Mouse (Mus musculus) thymus, postnatal 25 days (tissue): Measurements from ENCODE around the gene Pole.

Source experiments
- DNase-seq: peaks from one replicate; pipeline ENCODE4 v3.0.0; 2022

Gene Pole

DNA sequence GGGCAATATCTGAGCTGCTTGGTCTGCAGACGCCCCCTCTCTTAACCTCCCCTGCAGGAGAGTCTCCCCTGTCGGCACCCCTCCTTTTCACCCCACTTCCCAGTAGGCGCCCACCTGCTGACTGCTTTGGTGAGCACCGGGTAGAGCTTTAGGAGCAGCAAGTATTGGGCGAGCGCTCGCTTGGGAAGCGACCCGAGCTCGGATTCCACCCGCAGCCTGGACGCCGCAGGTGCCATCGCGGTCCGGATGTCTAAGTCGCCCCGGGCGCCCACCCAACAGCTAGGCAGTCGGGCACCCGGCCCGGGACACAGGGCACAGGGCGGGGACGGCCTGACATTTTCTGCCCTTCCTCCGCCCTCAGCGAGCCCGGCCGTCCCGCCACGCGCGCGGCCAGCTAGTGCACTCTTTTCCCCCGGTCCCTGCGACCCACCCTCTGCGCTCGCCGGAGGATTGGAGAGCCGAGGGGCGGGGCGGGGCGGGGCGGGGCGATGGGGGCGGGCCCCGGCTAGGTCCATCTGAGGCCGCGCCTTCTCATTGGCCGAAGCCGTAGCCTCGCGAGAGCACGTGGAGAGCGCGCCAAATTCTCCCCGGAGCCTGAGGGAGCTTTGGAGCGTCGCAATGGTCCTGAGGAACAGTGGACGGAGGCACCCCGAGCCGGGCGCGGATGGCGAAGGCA is at the start of gene Pole, which contains the start of gene Pxmp2:
TSS of gene Pole (plus strand) at position 537 of the 676 bp plus-strand sequence.
TSS of gene Pxmp2 (minus strand) at position 417 of the 676 bp plus-strand sequence.
- DNase-seq, result peak; percentile 85

DNA sequence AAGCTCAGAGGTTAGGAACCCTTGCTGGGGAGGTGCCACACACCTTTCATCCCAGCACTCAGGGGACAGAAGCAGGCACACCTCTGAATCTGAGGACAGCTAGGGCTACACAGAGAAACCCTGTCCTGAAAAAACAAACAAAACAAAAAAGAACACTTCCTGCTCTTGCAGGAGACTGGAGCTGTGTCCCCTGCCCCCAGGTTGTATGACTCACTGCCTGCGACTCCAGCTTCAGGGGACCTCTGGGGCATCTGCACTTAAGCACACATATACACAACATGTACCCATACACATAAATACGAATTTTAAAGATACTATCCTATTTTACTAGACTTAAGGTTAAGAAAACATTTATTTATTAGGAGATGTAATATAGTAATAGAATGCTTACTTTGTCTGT is 42.0 kb upstream of the Pole start:
- DNase-seq, result no peak

DNA sequence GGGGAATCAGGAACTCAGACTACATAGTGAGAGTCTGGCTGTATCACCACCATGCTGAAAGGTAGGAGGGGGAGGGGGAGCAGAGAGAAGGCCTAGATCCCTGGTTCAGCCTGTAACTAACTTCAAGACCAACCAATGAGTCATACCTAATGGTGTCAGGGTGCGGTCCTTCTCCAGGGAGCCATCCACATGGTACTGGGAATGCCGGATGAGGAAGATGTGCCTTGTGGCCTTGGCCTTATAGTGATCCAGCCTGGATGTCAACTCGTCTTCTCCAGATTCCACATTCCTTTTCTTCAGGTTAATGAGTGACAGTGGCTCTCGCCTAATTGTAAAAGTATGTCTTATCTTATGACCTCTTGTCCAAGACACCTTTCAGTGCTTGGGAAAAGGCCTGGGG is 19.2 kb upstream of the Pole start:
- no peak for DNase-seq

DNA sequence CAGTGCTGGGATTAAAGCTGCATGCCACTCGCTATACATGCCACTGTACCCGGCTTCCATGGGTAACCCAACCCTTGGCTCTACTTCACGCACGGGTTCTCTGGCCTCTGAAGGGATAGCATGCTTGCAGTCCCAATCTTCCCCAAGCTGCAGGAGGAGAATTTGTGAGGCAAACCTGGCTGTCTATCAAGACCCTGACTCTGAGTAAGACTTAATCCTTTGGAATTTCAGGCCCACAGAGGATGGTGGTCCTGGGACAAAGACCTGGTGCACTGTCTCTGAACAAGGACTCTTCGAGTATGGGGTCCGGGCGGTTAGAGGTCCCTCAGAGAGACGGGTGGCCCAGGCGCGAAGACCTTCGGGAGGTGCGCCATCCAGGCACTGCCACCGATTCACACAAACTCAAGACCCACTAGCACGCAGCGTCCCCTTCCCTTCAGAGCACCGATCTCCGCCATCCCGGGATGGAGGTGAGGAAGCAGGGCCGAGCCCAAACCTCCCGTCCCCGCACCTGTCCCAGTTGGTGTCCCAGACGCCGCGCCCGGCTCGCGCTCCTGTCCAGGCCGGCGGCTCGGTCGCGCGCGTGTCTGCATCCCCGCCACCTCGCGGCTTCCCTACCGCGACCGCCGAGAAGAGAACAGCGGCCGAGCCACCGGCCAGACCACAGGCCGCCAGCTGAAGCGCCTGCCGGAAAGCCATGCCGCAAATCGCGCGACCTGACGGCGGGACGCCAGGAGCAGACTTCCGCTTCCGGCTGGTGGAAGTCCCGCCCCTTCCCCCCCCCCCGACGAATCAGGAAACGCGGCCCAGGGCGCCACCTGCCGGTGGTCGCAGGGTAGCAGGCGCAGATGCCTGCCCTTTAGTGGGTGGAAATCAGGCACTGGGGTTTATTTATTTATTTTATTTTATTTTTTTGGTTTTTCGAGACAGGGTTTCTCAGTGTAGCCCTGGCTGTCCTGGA is 16.7 kb upstream of the Pole start, which contains the start of gene Pgam5:
TSS of gene Pgam5 (minus strand) at position 773 of the 961 bp plus-strand sequence.
- peak; percentile 86 for DNase-seq

DNA sequence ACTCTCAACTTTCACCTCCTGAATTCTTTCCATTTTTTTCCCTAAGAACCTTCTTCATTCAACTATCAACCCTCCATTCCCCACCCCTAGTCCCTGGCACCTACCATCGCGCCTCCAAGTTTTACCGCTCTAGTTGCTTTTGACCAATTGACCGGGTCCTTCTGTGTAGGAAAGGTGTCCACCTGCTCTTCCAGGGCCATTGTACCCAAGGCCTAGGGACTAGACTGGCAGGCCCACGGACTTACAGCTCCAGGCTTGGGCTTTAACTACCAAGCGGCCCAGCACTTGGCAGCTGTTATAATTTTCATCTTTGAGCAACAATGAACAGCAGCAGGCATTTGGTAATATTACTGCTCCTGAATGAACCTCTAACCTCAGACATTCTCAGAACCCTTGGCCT is 15.9 kb upstream of the Pole start:
- no peak for DNase-seq

DNA sequence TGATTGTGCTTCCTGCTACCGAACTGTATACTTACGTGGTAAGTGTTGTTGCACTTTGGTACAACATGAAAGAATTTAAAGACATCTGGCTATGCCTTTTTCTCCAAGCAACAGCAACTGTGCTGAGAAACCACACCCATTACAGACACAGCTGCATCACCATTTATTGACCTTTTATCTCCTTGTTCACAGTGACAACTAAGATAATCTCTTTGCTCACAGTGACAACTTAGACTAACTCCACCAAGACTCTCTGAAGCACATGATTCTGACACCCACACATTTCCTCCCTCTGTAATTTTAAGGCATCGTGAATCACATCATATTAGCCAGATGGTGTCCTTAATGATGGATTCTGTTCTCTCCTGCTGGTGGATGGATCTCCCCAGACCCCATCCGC is 12.0 kb upstream of the Pole start:
- DNase-seq, result no peak

DNA sequence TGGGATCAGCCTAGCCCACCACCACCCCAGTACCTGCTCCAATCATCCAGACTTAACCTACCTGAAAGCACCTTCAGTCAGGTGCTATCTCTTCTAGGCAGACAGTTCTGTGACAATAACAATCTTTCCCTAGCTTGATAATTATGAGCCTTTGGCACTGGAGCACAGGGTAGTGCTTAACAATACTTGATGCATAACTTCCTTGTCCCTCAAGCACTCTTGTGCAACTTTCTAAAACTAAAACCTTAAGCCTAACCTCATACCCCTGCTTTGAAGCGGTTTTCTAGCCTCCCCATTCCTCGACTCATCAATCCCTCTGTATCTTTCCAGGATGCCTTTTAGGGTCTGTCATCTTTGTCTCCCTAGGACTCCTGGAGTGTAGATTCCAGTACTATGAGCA is 11.3 kb upstream of the Pole start:
- no peak for DNase-seq

DNA sequence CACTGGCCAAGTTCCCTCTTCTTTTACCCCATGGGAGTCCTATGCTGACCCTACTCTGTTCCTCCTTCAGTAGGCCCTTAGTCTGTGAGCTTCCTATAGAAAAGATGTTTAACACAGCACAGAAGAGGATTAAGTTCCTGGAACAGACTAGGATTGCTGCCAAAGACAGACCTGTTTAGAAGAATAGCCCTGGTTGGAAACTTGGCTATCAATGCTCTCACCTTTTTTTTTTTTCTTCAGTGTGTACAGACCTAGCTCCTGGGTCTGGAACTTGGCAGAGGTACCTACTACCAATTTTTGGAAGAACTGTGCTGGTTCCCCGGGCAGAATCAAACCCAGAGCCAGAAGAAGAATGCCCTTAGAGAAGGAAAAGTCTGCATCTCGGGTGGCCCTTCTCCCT is 9.7 kb upstream of the Pole start:
- no peak for DNase-seq

DNA sequence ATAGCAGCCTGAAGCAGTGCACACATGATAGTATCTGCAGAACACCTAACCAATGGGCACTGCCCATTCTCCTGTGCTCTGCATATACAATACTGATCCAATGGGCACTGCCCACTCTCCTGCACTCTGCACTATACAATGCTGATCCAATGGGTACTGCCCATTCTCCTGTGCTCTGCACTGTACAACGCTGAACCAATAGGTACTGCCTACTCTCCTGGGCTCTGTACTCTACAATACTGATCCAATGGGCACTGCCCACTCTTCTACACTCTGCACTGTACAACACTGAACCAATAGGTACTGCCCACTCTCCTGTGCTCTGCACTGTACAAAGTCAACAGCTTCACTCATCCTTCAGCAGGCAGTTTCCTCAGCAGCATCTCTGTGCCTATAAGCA is 9.2 kb upstream of the Pole start:
- no peak for DNase-seq

DNA sequence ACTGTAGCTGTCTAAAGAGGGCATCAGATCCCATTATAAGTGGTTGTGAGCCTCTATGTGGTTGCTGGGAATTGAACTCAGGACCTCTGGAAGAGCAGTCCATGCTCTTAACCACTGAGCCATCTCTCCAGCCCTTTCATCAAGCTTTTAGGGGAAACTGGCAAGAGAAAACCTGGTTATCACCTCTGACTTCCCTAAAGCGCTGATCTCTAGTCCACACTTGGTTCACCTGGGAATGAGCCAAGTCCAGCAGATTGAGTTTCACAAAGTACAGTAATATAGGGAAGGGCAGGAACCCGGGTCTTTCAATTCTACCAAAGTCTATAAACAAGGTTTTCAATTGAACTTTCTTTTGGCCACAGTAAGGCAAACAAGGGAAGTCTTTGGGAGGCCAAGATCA is 4.1 kb upstream of the Pole start:
- no peak for DNase-seq

DNA sequence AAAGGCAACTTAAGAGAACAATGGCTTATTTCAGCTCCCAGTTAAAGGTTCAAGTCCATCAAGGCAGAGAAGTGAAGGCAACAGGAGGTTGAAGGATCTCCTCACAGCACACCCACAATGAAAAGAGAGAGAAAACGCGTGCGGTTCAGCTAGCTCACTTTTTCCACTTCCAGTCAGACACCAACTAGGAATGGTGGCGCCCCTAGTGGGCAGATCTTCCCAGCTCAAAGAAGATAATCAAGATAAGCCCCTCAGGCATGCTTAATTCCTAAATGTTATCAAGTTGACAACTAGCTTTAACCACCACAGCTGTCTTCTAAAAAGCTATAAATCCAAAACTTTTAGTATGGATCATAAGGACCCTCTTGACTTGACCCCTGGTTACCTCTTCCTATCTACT is 1.6 kb upstream of the Pole start:
- peak; percentile 75 for DNase-seq

DNA sequence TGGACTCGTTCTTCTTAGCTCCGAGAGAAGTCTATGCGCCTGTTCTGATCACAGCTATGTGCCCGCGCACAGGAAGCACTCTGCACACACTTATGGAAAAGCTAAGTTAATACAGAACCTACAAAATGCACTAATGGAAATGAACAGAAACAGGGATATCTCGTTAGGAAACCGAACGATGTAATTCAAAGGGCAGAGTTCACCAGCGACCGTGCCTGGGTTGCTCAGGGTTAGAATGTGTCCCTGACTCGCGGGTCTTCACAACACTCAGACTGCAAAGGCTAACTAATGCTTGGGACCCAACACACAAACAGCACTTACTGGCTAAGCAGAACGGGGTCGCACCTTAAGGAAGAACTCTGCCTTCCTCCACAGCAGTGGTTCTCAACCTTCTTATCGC is 950 bp upstream of the Pole start:
- peak; percentile 8 for DNase-seq

DNA sequence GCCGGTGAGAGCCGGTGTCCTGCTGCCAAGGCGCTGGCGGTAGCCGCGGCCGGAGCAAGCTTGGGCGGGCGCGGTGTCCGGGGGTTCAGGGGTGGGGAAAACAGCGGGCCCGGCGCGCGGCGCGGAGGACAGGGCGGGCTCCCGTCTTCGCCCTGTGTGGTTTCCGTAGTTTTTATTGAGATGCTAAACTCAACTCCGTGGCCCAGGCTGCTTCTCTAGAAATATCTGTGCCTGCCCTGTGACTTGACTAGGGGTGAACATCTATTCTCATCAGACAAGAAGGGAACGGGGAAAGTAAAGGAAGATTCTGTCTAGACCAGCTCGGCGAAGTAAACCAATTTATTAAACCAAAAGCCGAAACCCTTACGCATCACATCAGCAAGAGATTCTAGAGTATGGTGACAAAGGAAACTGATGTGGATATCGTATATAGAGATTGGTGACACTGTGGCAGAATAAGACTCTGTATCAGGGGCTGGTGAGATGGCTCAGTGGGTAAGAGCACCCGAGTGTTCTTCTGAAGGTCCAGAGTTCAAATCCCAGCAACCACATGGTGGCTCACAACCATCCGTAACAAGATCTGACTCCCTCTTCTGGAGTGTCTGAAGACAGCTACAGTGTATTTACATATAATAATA is 459 bp downstream of the Pole start:
- no peak for DNase-seq

DNA sequence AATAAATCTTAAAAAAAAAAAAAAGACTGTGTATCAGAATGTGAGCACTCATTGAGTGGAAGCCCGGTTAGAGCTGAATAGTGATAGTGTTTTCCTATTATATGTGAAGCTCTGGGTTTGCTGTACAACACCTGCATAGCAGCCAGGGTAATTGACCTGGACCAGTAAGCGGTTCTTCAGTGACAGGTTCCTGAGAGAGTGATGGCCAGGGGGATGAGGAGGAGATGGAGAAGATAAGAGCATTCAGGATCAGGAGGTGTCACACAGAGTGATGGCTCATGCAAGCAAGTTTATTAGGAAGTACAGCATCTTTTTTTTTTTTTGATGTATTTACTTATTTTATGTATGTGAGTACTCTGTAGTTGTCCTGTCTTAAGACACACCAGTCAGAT is 974 bp downstream of the Pole start:
- DNase-seq, result no peak

DNA sequence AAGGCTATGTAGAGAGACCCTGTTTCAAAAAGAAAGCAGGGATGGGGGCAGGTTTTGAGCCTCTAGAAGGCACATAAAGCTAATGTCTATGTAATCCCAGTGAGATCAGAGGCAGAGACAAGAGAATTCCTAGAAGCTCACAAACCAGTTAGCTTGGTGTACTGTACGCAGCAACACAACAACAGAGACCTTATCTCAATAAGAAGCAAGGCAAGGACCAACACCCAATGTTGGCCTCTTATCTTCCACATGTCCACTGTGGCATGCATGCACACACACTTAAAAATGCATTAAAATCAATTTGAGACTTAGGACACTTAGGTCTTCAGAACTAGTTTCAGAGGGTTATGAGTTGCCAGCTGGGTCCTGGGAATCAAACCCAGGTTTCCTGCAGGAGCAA is 5.5 kb downstream of the Pole start:
- DNase-seq, result no peak

DNA sequence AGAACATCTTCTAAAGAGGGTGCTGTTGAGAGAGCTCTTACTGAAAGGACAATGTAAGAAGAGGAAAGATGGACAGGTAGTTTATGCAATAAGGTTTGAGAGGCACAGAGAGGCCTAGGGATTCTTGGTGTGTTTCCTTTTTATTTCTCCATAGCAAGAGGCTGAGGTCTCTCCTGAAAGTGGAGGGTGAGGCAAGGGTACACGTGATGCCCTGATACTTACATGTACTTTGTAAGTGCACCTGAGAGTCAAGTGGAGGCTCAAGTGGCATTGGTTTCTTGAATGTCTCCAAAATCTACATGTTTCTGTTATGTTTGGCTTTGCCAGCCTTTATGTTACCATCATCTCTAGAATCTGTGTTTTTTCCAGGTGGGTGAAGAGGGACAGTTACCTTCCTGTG is 10.5 kb downstream of the Pole start:
- no peak for DNase-seq

DNA sequence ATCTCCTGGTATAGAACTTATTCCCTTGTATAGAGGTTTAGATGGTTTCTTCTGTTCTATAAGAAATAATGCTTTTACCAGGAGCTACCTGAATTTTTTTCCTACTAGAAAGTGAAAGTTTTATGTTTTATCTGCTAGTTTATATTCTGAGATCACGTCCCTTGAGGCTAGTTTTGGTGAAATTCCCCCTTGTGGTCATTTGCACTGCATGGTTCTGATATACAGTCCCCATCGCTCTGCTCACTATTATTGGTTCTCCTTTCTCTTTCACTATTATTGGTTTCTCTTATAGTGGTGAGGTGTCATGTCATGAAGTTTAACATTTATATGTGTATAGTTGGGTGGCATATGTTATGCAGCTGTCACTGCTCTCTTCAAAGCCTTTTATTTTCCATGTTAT is 14.5 kb downstream of the Pole start:
- no peak for DNase-seq

DNA sequence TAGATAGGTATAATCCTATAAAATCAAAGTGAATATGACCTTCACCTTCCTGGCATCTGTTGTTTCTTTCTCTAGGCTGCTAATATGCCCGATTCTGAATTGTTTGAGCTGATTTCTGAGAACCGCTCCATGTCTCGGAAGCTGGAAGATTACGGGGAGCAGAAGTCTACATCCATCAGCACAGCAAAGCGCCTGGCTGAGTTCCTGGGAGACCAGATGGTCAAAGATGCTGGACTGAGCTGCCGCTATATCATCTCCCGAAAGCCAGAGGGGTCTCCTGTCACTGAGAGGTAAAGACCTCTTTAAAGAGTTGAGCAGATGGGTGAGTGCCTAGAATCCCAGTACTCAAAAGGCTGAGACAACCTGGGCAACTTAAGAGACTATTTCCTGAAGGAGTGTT is 22.8 kb downstream of the Pole start:
- no peak for DNase-seq

DNA sequence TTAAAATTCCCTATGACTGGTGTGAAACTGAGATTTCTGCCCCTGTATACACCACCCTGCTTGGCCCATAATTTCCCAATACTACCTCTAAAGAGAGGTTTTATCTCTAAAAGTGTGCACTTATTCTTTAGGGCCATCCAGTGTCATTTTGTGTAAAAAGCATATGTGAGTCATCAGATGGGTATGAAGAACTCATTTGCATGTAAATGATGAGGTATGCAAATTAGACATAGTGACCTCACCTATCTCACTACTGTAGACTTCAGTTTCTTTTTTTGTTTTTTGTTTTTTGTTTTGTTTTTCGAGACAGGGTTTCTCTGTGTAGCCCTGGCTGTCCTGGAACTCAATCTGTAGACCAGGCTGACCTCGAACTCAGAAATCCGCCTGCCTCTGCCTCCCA is 27.0 kb downstream of the Pole start:
- DNase-seq, result no peak

DNA sequence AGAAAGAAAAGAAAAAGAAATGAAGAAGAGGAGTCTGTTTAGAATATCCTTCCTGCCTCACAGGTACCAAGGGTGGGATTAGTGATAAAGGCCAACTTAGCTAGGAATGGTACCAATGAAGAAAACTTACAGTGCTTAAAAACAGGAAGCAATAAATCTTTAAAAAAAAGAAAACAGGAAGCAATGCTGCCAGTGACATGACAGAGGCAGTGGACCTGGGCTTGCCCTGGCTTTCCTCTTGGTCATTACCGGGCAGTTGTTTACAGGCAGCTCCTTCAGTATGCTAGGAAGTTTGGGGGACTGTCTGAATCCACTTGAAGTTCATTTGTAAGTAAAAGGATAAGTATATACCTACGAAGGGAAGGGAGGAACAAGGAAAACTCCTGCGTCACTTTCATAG is 44.4 kb downstream of the Pole start:
- DNase-seq, result no peak

DNA sequence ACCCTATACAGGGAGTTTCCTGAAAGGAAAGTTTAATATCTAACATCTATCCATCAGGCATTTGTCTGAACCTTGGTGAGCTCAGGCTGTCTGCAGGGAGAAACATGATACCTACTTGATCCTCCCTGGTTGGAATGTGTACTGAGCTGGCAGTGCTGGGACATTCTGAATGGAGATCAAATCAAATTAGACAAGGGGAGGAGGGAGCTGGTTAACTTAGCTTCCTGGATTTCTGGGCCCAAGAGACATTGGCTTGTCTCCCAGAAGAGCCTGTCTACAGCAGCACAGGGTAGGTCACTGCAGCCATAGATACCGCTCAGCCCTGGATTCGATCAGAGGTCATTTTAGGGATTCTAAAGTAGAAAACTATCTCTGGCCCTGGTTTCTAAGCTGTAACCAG is 52.7 kb downstream of the Pole start:
- no peak for DNase-seq

DNA sequence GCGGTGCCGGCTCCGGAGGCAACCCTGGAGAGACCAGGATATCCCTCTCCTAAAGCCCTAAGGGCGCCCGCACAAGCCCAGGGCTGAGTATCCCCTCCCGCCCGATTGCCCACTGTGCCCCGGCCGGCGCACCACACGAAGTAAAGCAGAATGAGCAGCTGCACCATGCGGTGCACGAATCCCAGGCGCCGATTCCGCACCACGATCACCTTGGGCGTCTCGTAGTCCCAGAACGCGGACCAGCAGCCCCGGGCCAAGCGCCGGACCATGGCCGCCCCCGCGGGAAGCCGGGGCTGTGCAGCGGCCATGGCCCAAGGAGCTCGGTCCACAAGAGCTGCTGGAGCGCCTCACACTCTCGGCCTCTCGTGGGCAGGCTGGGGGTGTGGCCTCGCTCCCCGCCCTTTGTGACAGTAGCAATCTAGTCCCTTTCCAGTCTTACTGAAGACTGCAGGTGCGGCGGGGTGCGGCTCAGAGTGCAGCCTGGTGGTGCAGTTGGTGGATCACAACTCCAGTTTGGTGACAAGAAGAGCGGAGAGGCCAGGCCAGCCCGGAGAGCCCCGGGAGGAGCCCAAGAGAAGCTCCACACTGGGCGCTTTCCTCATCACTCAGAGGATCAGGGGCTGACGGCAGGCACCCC is 56.7 kb downstream of the Pole start, which contains the start of gene P2rx2:
TSS of gene P2rx2 (minus strand) at position 565 of the 637 bp plus-strand sequence.
- DNase-seq, result peak; percentile 21

DNA sequence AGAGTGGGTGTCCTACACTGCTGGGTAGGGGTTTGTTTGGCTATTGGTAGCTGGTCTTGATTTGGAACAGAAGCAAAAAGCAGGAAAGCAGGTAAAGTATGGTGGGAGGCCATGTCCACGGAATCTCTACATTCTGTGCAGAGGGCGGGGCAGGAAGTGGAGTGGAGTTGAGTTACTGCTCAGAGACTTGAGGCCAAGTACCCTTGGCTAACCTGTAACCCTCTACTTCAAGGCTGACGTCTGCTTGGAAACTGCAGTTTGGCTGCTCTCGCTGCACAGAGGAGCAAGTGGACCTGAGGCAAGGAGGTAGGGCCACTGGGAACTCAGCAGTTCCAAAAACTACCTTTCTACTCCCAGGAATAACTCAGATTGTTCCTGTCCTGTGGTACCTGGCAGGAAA is 58.4 kb downstream of the Pole start, which contains the start of gene Lrcol1:
TSS of gene Lrcol1 (plus strand) at position 207 of the 400 bp plus-strand sequence.
- no peak for DNase-seq
